Mouse (Mus musculus) kidney, embryonic 14.5 days (tissue): Measurements from ENCODE around the gene Olfr324. TPM values are rescaled to one million over a fixed set of nuclear protein-coding genes. Genes with fewer than 3 reads are reported as not detected.

Experiments used
- ATAC-seq: fragments of 200-750 bp; cut with Nextera tagmentation; 2 replicates; pipeline ENCODE4 v1.8.0; 2017; ENCODE audit warnings: moderate number of reproducible peaks, mild to moderate bottlenecking, moderate TSS enrichment, moderate library complexity; ENCODE audit not compliant: low FRiP score, low TSS enrichment
- H3K27ac ChIP-seq: fragments of 300-500 bp; sonication (generic); 2 replicates; pipeline ENCODE4 v1.5.1; 2014; ENCODE audit warnings: low read depth, mild to moderate bottlenecking, low read length, moderate library complexity, mixed read lengths
- H3K27me3 ChIP-seq: fragments of 300-500 bp; sonication (generic); 2 replicates; pipeline ENCODE4 v1.6.1; 2014; ENCODE audit warnings: mild to moderate bottlenecking, low read length; ENCODE audit not compliant: control insufficient read depth, insufficient read depth
- H3K36me3 ChIP-seq: fragments of 300-500 bp; sonication (generic); 2 replicates; pipeline ENCODE4 v1.6.1; 2014; ENCODE audit warnings: low read length, mixed read lengths; ENCODE audit not compliant: control insufficient read depth, insufficient read depth
- H3K4me1 ChIP-seq: fragments of 300-500 bp; sonication (generic); 2 replicates; pipeline ENCODE4 v1.6.1; 2014; ENCODE audit warnings: low read length, mixed read lengths; ENCODE audit not compliant: control insufficient read depth, insufficient read depth
- H3K4me2 ChIP-seq: fragments of 300-500 bp; sonication (generic); replicated peaks from 2 replicates; pipeline ENCODE4 v1.6.1; 2014; ENCODE audit warnings: low read depth, mild to moderate bottlenecking, low read length
- H3K4me3 ChIP-seq: fragments of 300-500 bp; sonication (generic); 2 replicates; pipeline ENCODE4 v1.5.1; 2014; ENCODE audit warnings: mild to moderate bottlenecking, low read length
- H3K9ac ChIP-seq: fragments of 300-500 bp; sonication (generic); 2 replicates; pipeline ENCODE4 v1.6.1; 2014; ENCODE audit warnings: low read depth, mild to moderate bottlenecking, low read length, moderate library complexity
- H3K9me3 ChIP-seq: fragments of 300-500 bp; sonication (generic); 2 replicates; pipeline ENCODE4 v1.6.1; 2016; ENCODE audit warnings: low read length; ENCODE audit not compliant: control insufficient read depth
- WGBS: fragments of 180-500 bp; shearing (Covaris S2); extraction: QIAGEN DNeasy Blood & Tissue Kit; methylation state at CpG from one replicate; pipeline ENCODE4 v1.1.7; 2014; 5-methylcytosine and 5-hydroxymethylcytosine counted together
- polyA plus RNA-seq: library from polyadenylated mRNA; unstranded; fragments of >200 nt; fragmentation: Nextera tagmentation; extraction: Ambion mirVana; gene quantifications from 2 replicates; pipeline ENCODE4 v1.2.1, GENCODE M21; 2014

The Olfr324 gene
- polyA plus RNA-seq, 1 experiment from 2014 or later, result not detected

DNA sequence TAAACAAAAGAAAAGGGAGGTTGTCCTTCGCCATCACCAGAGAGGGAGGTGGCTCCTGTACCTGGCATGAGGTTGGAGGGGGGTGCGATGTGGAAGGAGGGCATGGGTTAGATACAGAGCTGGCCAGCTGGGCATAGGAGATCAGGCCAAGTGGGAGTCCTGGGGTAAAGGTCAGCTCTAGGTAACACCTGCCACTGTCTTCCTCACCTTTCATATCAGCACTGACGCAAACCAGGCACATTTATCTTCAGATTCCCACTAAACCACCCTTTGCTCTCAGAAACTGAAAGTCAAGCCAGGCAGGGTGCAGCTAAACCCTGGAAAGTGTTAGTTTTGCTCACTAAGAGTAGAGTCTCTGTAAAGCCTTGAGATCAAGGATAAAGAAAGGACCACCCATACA is 23.5 kb downstream of the Olfr324 start:
- no peak for ATAC-seq
- Histone ChIP-seq H3K36me3 (no peaks in the 10 kb centered on the region), H3K27me3 (no peaks in the 10 kb centered on the region), H3K9ac (no peak overlapping the region), H3K4me3 (no peak overlapping the region), H3K4me1 (no peaks in the 10 kb centered on the region), H3K27ac (no peak overlapping the region), H3K4me2 (no peak overlapping the region), H3K9me3 (no peaks in the 10 kb centered on the region)
- 77% methylated on average over 3 of the region's 3 CpGs for WGBS

DNA sequence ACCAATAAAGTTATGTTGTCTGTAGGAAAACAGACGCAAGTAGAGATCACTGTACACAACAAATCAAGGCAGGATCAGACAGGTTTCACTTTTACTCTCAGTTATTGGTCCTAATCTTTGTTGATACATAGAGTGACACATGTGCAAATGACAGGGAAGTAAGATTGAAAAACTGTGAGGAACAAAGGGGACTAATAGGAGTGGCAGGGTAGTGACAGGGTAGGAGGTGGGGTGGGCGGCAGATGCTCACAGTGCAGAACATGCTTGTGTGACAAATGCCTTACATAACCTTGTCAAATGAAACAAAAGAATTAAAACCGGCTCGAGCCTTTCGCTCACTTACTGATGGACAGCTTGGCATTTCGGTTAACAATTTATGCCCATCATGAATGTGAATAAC is 23.9 kb downstream of the Olfr324 start:
- no peak for ATAC-seq
- H3K4me1 ChIP-seq, result no peaks in the 10 kb centered on the region
- 79% methylated on average over 6 of the region's 6 CpGs for WGBS
- H3K36me3 ChIP-seq, result no peaks in the 10 kb centered on the region
- H3K27ac ChIP-seq, result no peak overlapping the region
- H3K9ac ChIP-seq, result no peak overlapping the region
- H3K4me3 ChIP-seq, result no peak overlapping the region
- H3K4me2 ChIP-seq, result no peak overlapping the region
- no peaks in the 10 kb centered on the region for H3K27me3 ChIP-seq
- no peaks in the 10 kb centered on the region for H3K9me3 ChIP-seq

DNA sequence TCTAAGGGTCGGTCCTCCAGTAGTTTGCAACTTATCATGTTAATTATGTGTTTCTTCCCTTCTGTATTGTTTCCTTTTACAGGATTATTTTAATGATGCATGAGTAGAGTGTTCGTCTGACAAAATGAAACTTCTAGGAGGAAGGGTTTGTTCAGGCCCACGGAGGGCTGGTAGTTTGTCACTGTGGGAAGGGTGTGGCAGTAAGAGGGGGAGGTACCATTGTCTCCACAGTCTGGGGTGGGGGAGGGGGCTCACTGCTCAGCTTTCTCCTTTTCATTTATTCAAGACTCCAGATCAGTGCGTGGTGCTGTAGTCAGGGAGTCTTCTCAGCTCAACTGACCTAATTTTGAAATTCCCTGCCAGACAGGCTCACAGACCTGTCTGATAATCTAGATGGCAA is 31.2 kb downstream of the Olfr324 start:
- Histone ChIP-seq H3K4me1 (no peaks in the 10 kb centered on the region), H3K9ac (no peak overlapping the region), H3K27me3 (no peaks in the 10 kb centered on the region), H3K9me3 (no peaks in the 10 kb centered on the region), H3K27ac (no peak overlapping the region), H3K36me3 (no peaks in the 10 kb centered on the region), H3K4me2 (no peak overlapping the region), H3K4me3 (no peak overlapping the region)
- 52% methylated on average over 4 of the region's 4 CpGs for WGBS
- ATAC-seq, result no peak

DNA sequence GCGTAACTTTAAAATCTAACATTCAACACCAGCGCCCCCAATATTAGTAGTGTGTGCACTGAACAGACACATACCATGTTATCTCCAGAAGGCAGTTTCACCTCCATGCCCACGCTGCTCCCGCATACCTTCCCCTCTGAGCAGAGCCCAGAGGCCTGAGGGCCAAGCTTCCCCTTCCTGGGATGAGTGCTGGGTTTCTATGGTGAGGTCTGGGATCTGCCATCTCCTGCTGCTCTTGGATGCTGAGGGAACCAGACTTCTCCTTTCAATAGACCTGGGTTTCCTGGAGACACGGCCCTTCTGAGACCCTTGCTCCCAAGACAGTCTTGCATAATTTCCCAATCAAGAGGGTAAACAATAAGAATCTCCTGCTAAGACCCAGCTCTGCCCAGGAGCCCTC is 35.5 kb downstream of the Olfr324 start, which contains the start of gene Olfr323:
Gene Olfr323, minus strand, starts transcription at position 101 of the 400 bp plus-strand sequence.
- Histone ChIP-seq H3K27ac (no peak within 1 kb of the TSS), H3K4me3 (no peak within 1 kb of the TSS), H3K36me3 (no peaks in the 10 kb centered on the region), H3K4me2 (no peak within 1 kb of the TSS), H3K27me3 (0 out of 2 replicates have a peak, but pooled peaks cover 3% of the 10 kb centered on the region), H3K4me1 (no peaks in the 10 kb centered on the region), H3K9ac (no peak within 1 kb of the TSS), H3K9me3 (no peaks in the 10 kb centered on the region)
- WGBS, result 80% methylated on average over 5 of the region's 5 CpGs
- no peak for ATAC-seq

DNA sequence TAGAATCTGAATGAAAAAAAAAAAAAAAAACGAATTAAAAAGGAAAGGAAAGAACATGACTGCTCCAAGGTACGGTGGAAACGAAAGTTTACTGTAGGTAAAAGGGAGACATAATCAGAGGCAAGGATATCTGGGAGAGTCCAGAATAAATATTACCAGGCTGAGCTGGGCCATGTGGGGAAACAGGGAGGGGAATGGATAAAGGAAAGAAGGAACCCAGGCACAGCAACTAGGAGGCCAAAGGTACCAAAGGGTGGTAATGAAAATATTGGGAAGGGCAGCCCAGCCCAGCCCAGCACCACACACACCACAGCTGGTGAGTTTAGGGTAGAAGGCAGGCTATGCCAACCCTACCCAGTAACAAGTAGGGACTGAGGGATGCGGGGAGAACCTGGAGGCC is 40.0 kb downstream of the Olfr324 start:
- no peaks in the 10 kb centered on the region for H3K4me1 ChIP-seq
- H3K4me3 ChIP-seq, result no peak overlapping the region
- no peaks in the 10 kb centered on the region for H3K36me3 ChIP-seq
- WGBS, result 68% methylated on average over 4 of the region's 4 CpGs
- ATAC-seq, result no peak
- 0 out of 2 replicates have a peak, but pooled peaks cover 3% of the 10 kb centered on the region for H3K27me3 ChIP-seq
- H3K27ac ChIP-seq, result no peak overlapping the region
- no peaks in the 10 kb centered on the region for H3K9me3 ChIP-seq
- no peak overlapping the region for H3K4me2 ChIP-seq
- H3K9ac ChIP-seq, result no peak overlapping the region

DNA sequence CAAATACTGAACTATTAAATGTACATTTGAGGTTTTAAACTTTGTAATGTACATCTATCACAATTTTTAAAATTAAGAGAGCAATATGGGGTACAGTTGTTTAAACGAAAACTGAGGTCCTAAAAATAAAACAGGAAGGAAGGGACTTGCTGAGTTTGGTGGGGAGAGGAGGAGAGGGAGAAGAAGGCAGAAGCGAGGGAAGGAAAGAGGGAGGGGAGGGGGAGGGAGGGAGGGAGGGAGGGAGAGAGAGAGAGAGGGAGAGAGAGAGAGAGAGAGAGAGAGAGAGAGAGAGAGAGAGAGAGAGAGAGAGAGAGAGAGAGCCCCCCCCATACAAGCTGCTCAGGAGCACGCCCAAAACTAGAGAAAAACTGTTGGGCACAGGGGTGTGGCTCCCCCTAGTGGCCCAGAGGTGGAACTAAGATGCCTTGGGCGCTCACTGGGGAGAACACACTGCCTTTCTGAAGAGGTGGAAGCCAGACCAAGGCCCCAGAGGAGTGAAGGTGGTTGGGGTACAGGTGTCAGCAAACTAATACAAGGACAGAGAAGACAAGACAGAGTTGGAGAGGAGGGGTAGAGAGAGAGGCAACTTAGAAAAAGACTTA is 41.6 kb downstream of the Olfr324 start:
- H3K4me1 ChIP-seq, result 0 out of 2 replicates have a peak, but pooled peaks cover 9% of the 10 kb centered on the region
- no peak overlapping the region for H3K27ac ChIP-seq
- ATAC-seq, result no peak
- no peak overlapping the region for H3K4me3 ChIP-seq
- peaks cover 9% of the 10 kb centered on the region; the same call in 1 of the 2 replicates for H3K27me3 ChIP-seq
- no peak overlapping the region for H3K4me2 ChIP-seq
- H3K36me3 ChIP-seq, result no peaks in the 10 kb centered on the region
- no peaks in the 10 kb centered on the region for H3K9me3 ChIP-seq
- no peak overlapping the region for H3K9ac ChIP-seq
- 23% methylated on average over 4 of the region's 4 CpGs for WGBS

DNA sequence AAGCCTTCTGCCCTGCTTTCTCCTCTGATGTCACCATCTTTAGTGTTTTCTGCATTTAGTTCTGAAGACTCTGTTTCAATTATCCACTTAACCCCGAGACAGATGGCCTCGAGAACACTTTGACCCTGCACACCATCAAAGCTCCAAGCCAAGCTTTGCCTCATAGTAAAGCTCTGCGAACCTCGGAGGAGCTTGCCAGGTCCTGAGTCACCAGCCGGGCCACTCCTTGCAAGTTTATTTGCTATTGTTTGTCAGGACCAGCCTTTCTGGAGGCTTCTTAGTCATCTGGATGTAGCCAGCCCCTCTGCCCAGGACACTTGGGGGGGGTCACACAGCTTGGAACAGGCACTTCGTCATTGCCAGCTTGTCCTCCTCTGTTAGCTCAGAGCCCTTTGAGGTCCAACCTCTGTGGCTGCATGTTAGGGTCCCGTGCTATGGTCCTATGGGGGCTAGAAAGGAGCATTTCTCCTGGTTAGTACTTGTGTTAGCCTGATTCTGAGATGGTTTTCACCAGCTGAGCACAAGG is 43.3 kb downstream of the Olfr324 start:
- no peak overlapping the region for H3K27ac ChIP-seq
- WGBS, result 35% methylated on average over 7 of the region's 7 CpGs
- no peak overlapping the region for H3K4me3 ChIP-seq
- peaks cover 16% of the 10 kb centered on the region; the same call in 1 of the 2 replicates for H3K27me3 ChIP-seq
- 0 out of 2 replicates have a peak, but pooled peaks cover 9% of the 10 kb centered on the region for H3K4me1 ChIP-seq
- H3K36me3 ChIP-seq, result no peaks in the 10 kb centered on the region
- no peak overlapping the region for H3K9ac ChIP-seq
- H3K4me2 ChIP-seq, result no peak overlapping the region
- H3K9me3 ChIP-seq, result no peaks in the 10 kb centered on the region
- ATAC-seq, result no peak

DNA sequence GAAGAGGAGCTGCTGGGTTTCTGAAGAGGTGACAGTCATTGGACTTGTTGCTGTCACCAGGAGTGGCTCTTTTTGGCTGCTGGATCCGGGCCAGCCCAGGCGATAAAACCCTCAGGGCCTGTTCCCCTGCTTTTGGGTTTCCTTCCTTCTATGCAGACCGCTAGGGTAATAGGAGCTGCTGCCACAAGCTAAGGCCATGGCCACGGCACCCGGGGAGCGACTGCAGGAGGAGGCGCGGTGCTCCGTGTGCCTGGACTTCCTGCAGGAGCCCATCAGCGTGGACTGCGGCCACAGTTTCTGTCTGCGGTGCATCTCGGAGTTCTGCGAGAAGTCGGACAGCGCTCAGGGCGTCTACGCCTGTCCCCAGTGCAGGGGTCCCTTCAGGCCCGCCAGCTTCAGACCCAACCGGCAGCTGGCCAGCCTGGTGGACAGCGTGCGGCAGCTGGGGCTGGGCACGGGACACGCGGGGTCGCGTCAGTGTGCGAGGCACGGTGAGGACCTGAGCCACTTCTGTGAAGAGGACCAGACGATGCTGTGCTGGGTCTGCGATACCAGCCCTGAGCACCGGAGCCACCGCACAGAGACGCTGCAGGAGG is 45.5 kb downstream of the Olfr324 start, which contains the start of gene Trim58:
Gene Trim58, plus strand, starts transcription at position 194 of the 596 bp plus-strand sequence.
- H3K27ac ChIP-seq, result no peak within 1 kb of the TSS
- H3K4me2 ChIP-seq, result peak within 1 kb of the TSS; percentile 58
- no peaks in the 10 kb centered on the region for H3K36me3 ChIP-seq
- ATAC-seq, result peak; percentile 73
- H3K4me1 ChIP-seq, result 0 out of 2 replicates have a peak, but pooled peaks cover 9% of the 10 kb centered on the region
- H3K4me3 ChIP-seq, result peak within 1 kb of the TSS; percentile 29
- WGBS, result 3% methylated on average over 34 of the region's 34 CpGs
- H3K9ac ChIP-seq, result peak within 1 kb of the TSS; percentile 2
- no peaks in the 10 kb centered on the region for H3K9me3 ChIP-seq
- H3K27me3 ChIP-seq, result peaks cover 13% of the 10 kb centered on the region; the same call in 1 of the 2 replicates

DNA sequence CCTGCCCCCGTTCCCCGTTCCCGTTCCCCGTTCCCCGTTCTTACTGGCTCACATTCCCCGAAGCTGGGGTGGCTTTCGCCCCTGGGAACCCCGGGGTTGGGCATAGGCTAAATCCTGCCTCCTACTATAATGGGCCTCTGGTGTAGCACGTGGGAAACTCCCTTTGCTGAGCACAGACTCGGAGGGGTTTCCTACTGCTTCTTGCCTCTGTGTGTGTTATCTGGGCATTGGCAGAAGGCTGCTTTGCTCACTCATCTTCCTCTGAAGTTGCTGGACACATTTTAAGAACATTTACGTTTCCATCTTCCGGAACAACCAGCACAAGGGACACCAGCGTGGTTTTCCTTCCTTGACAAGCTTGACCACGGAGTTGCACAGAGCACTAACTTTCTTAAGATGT is 46.1 kb downstream of the Olfr324 start:
- H3K36me3 ChIP-seq, result no peaks in the 10 kb centered on the region
- peak overlapping the region; percentile 29; the same call in 1 of the 2 replicates for H3K4me3 ChIP-seq
- ATAC-seq, result no peak
- H3K27me3 ChIP-seq, result peaks cover 13% of the 10 kb centered on the region; the same call in 1 of the 2 replicates
- H3K4me1 ChIP-seq, result 0 out of 2 replicates have a peak, but pooled peaks cover 9% of the 10 kb centered on the region
- peak overlapping the region; percentile 58; the same call in 1 of the 2 replicates for H3K4me2 ChIP-seq
- no peaks in the 10 kb centered on the region for H3K9me3 ChIP-seq
- 31% methylated on average over 14 of the region's 14 CpGs for WGBS
- H3K27ac ChIP-seq, result no peak overlapping the region
- H3K9ac ChIP-seq, result no peak overlapping the region
